13 mouse cellular contexts compared by ENCODE assay signal in genomic region chr3:76147846-76148245, GRCm38 (mm10).
"Had no signal": no experiment of that assay in that cellular context is flagged by ENCODE, and none has a peak within 500 bp of the region (broad histone marks: within the 10 kb centered on the region; RNA-seq: fewer than 3 reads in every experiment).

No protein-coding gene starts in this region.

- DNase-seq: gastrocnemius, postnatal 14 days; gastrocnemius, postnatal 36 days; heart, adult 2 months; heart, postnatal 14 days; heart, postnatal 36 days; kidney, adult 11 months; kidney, adult 2 months; kidney, adult 9 months; kidney, postnatal 14 days; kidney, postnatal 36 days; layer of hippocampus, adult 9-11 months; layer of hippocampus, postnatal 36 days; left cerebral cortex, postnatal 4 days had no signal
